Mouse (Mus musculus): ENCODE measurements around the gene Dscaml1. TPM values are rescaled to one million over a fixed set of nuclear protein-coding genes. Genes with fewer than 3 reads are reported as not detected.

Dscaml1 gene
- polyA plus RNA-seq, 1 experiment: 1.3 TPM

- WGBS: 84% methylated on average over 14 of the region's 14 CpGs
- H3K27ac ChIP-seq (ENCODE audit: insufficient read depth, low read length): no peak overlapping the region
- no peaks in the 10 kb centered on the region for H3K4me1 ChIP-seq (ENCODE audit: control insufficient read depth, insufficient read depth, insufficient read length)
- no peak overlapping the region for H3K4me3 ChIP-seq (ENCODE audit: extremely low read depth, insufficient read depth, insufficient read length)
- H3K27me3 ChIP-seq (ENCODE audit: control insufficient read depth, insufficient read depth, low read length): no peaks in the 10 kb centered on the region
- no peaks in the 10 kb centered on the region for H3K36me3 ChIP-seq (ENCODE audit: control insufficient read depth, insufficient read depth, low read length)
- TF ChIP-seq POLR2A (IDR thresholded peaks at IDR 0.05; ENCODE audit: low read depth, low read length) (no peak), CTCF (IDR thresholded peaks at IDR 0.05; ENCODE audit: extremely low read depth, insufficient read depth, insufficient read length, insufficient replicate concordance) (no peak)
- no peak for DNase-seq (ENCODE audit: low read depth in 1 of 2, low spot score in 2 of 2)
Observed at GRCm38 (mm10) chr9:45501963-45502641, 75.7 kb downstream of the Dscaml1 start.

GRCm38 (mm10) chr9:45504977-45505376 is 78.5 kb downstream of the Dscaml1 start:
- Histone ChIP-seq H3K36me3 (ENCODE audit: control insufficient read depth, insufficient read depth, low read length) (no peaks in the 10 kb centered on the region), H3K27ac (ENCODE audit: insufficient read depth, low read length) (no peak overlapping the region), H3K4me1 (ENCODE audit: control insufficient read depth, insufficient read depth, insufficient read length) (no peaks in the 10 kb centered on the region), H3K4me3 (ENCODE audit: extremely low read depth, insufficient read depth, insufficient read length) (no peak overlapping the region), H3K27me3 (ENCODE audit: control insufficient read depth, insufficient read depth, low read length) (no peaks in the 10 kb centered on the region)
- TF ChIP-seq POLR2A (IDR thresholded peaks at IDR 0.05; ENCODE audit: low read depth, low read length) (no peak), CTCF (IDR thresholded peaks at IDR 0.05; ENCODE audit: extremely low read depth, insufficient read depth, insufficient read length, insufficient replicate concordance) (no peak)
- 79% methylated on average over 5 of the region's 5 CpGs for WGBS
- no peak for DNase-seq (ENCODE audit: low read depth in 1 of 2, low spot score in 2 of 2)

- TF ChIP-seq POLR2A (IDR thresholded peaks at IDR 0.05; ENCODE audit: low read depth, low read length) (no peak), CTCF (IDR thresholded peaks at IDR 0.05; ENCODE audit: extremely low read depth, insufficient read depth, insufficient read length, insufficient replicate concordance) (no peak)
- no peaks in the 10 kb centered on the region for H3K27me3 ChIP-seq (ENCODE audit: control insufficient read depth, insufficient read depth, low read length)
- DNase-seq (ENCODE audit: low read depth in 1 of 2, low spot score in 2 of 2): no peak
- H3K36me3 ChIP-seq (ENCODE audit: control insufficient read depth, insufficient read depth, low read length): no peaks in the 10 kb centered on the region
- no peaks in the 10 kb centered on the region for H3K4me1 ChIP-seq (ENCODE audit: control insufficient read depth, insufficient read depth, insufficient read length)
- no peak overlapping the region for H3K27ac ChIP-seq (ENCODE audit: insufficient read depth, low read length)
- 51% methylated on average over 4 of the region's 4 CpGs for WGBS
- H3K4me3 ChIP-seq (ENCODE audit: extremely low read depth, insufficient read depth, insufficient read length): no peak overlapping the region
Observed at GRCm38 (mm10) chr9:45505487-45505939, 79.1 kb downstream of the Dscaml1 start.

- DNase-seq (ENCODE audit: low read depth in 1 of 2, low spot score in 2 of 2): no peak
- TF ChIP-seq POLR2A (IDR thresholded peaks at IDR 0.05; ENCODE audit: low read depth, low read length) (no peak), CTCF (IDR thresholded peaks at IDR 0.05; ENCODE audit: extremely low read depth, insufficient read depth, insufficient read length, insufficient replicate concordance) (no peak)
- Histone ChIP-seq H3K36me3 (ENCODE audit: control insufficient read depth, insufficient read depth, low read length) (no peaks in the 10 kb centered on the region), H3K27me3 (ENCODE audit: control insufficient read depth, insufficient read depth, low read length) (no peaks in the 10 kb centered on the region), H3K4me1 (ENCODE audit: control insufficient read depth, insufficient read depth, insufficient read length) (no peaks in the 10 kb centered on the region), H3K27ac (ENCODE audit: insufficient read depth, low read length) (no peak overlapping the region), H3K4me3 (ENCODE audit: extremely low read depth, insufficient read depth, insufficient read length) (no peak overlapping the region)
- 13% methylated on average over 9 of the region's 9 CpGs for WGBS
Observed at GRCm38 (mm10) chr9:45507482-45507881, 81.1 kb downstream of the Dscaml1 start.

- no peak overlapping the region for H3K27ac ChIP-seq (ENCODE audit: insufficient read depth, low read length)
- no peaks in the 10 kb centered on the region for H3K4me1 ChIP-seq (ENCODE audit: control insufficient read depth, insufficient read depth, insufficient read length)
- H3K4me3 ChIP-seq (ENCODE audit: extremely low read depth, insufficient read depth, insufficient read length): no peak overlapping the region
- WGBS: 88% methylated on average over 10 of the region's 10 CpGs
- TF ChIP-seq CTCF (IDR thresholded peaks at IDR 0.05; ENCODE audit: extremely low read depth, insufficient read depth, insufficient read length, insufficient replicate concordance): no peak
- no peak for TF ChIP-seq POLR2A (IDR thresholded peaks at IDR 0.05; ENCODE audit: low read depth, low read length)
- DNase-seq (ENCODE audit: low read depth in 1 of 2, low spot score in 2 of 2): no peak
- no peaks in the 10 kb centered on the region for H3K36me3 ChIP-seq (ENCODE audit: control insufficient read depth, insufficient read depth, low read length)
- H3K27me3 ChIP-seq (ENCODE audit: control insufficient read depth, insufficient read depth, low read length): no peaks in the 10 kb centered on the region
Observed at GRCm38 (mm10) chr9:45510806-45511546, 84.5 kb downstream of the Dscaml1 start.

- Histone ChIP-seq H3K36me3 (ENCODE audit: control insufficient read depth, insufficient read depth, low read length) (no peaks in the 10 kb centered on the region), H3K27me3 (ENCODE audit: control insufficient read depth, insufficient read depth, low read length) (no peaks in the 10 kb centered on the region), H3K27ac (ENCODE audit: insufficient read depth, low read length) (no peak overlapping the region), H3K4me1 (ENCODE audit: control insufficient read depth, insufficient read depth, insufficient read length) (no peaks in the 10 kb centered on the region), H3K4me3 (ENCODE audit: extremely low read depth, insufficient read depth, insufficient read length) (no peak overlapping the region)
- DNase-seq (ENCODE audit: low read depth in 1 of 2, low spot score in 2 of 2): no peak
- TF ChIP-seq POLR2A (IDR thresholded peaks at IDR 0.05; ENCODE audit: low read depth, low read length): no peak
- no peak for TF ChIP-seq CTCF (IDR thresholded peaks at IDR 0.05; ENCODE audit: extremely low read depth, insufficient read depth, insufficient read length, insufficient replicate concordance)
- WGBS: 78% methylated on average over 11 of the region's 11 CpGs
Observed at GRCm38 (mm10) chr9:45517993-45518705, 91.7 kb downstream of the Dscaml1 start.
